Mouse (Mus musculus): Measurements from ENCODE around the gene Gm20738.
"Not testable (repeated sequence)": the region's sequence is repeated elsewhere in the genome, so short reads cannot be mapped to it uniquely, and the experiment has no call there.

Gene Gm20738

DNA sequence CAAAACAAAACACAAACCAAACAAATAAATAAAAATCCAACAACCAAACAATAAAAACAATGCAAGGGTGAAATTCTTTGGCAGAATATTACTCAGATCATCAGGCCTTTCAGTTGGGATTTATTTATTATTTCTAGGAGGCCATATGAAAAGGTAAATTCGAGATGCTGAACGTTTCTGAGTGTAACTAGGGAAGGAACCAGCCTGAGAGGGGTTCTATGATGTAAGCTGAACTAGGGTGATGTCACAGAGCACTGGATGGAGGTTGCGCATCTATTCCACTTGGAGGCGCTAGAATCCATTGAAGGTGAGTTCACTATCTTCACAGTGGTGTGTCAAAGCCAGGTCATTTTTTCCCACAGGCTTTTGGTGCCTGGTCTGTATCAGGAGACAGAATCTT, at the start of gene Gm20738:
Gm20738 (plus strand) TSS at position 301 of the 400 bp plus-strand sequence.
- DNase-seq (ENCODE audit: low spot score): not testable (repeated sequence)
